Mouse (Mus musculus) embryonic facial prominence, embryonic 13.5 days (tissue): Measurements from ENCODE around the gene Apol8. TPM values are rescaled to one million over a fixed set of nuclear protein-coding genes. Genes with fewer than 3 reads are reported as not detected.

Experiments
- ATAC-seq: fragments of 200-750 bp; cut with Nextera tagmentation; 2 replicates; pipeline ENCODE4 v1.8.0; 2017; ENCODE audit warnings: low read depth; ENCODE audit not compliant: insufficient number of reproducible peaks, insufficient read depth, low FRiP score, low TSS enrichment
- H3K27ac ChIP-seq: fragments of 300-500 bp; sonication (generic); 2 replicates; pipeline ENCODE4 v1.5.1; 2015; ENCODE audit warnings: moderate library complexity, mild to moderate bottlenecking, inconsistent platforms
- H3K27me3 ChIP-seq: fragments of 300-500 bp; sonication (generic); 2 replicates; pipeline ENCODE4 v1.6.1; 2015; ENCODE audit warnings: mild to moderate bottlenecking, inconsistent platforms
- H3K36me3 ChIP-seq: fragments of 300-500 bp; sonication (generic); 2 replicates; pipeline ENCODE4 v1.6.1; 2015; ENCODE audit warnings: mild to moderate bottlenecking, inconsistent platforms
- H3K4me1 ChIP-seq: fragments of 300-500 bp; sonication (generic); 2 replicates; pipeline ENCODE4 v1.6.1; 2015; ENCODE audit warnings: inconsistent platforms
- H3K4me2 ChIP-seq: fragments of 300-500 bp; sonication (generic); 2 replicates; pipeline ENCODE4 v1.6.1; 2015; ENCODE audit warnings: moderate library complexity, mild to moderate bottlenecking, inconsistent platforms
- H3K4me3 ChIP-seq: fragments of 300-500 bp; sonication (generic); 2 replicates; pipeline ENCODE4 v1.5.1; 2015; ENCODE audit warnings: mild to moderate bottlenecking, inconsistent platforms
- H3K9ac ChIP-seq: fragments of 300-500 bp; sonication (generic); 2 replicates; pipeline ENCODE4 v1.6.1; 2015; ENCODE audit warnings: mild to moderate bottlenecking, inconsistent platforms
- H3K9me3 ChIP-seq: fragments of 300-500 bp; sonication (generic); 2 replicates; pipeline ENCODE4 v1.6.1; 2016; ENCODE audit warnings: inconsistent platforms
- WGBS: fragments of 180-500 bp; shearing (Covaris S2); methylation state at CpG from one replicate; pipeline ENCODE4 v1.1.7; 2015; ENCODE audit warnings: mixed read lengths; 5-methylcytosine and 5-hydroxymethylcytosine counted together
- polyA plus RNA-seq: library from polyadenylated mRNA; unstranded; fragments of >200 nt; fragmentation: Nextera tagmentation; extraction: Ambion mirVana; gene quantifications from 2 replicates; pipeline ENCODE4 v1.2.1, GENCODE M21; 2015

Apol8 gene
- polyA plus RNA-seq, 1 experiment from 2014 or later = 0.22 TPM

DNA sequence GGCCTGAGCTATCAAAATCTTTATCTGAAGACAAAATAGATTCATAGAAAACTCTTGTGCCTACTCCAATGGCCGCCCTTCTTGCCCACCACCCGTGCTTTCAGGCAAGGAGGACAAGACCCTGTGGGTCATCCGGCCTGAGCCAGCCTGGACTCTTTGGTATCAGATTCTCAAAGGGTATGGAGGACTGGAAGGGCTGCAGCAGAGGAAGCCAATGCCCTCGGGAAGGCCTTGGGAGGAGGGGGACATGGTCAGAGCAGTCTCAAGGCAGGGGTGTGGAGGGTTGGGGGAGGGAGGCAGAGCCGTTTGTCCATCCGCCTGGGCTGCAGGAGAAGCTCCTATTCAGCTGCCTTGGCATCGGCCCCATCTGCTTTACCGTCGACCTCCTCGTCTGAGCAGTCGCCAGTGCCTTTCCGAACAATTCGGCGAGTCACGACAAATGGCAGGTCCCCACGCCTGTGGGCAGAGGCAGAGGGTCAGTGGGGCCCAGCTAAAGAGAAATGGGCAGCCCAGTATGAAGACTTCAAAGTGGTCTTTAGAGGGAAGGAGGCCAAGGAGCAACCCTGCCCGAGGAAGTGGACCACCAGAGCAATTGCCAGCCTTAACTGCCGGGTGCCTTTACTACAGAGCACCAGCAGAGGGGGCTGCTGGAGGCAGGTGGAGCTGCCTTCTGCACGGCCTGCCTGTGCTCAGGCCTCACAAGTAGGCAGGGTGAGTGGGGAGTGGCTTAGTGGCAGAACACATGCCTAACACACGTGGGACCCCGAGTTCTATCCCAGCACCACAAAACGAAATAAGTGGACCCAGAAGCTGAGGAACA, 5.0 kb upstream of the Apol8 start:
- H3K9ac ChIP-seq = no peak overlapping the region
- no peak overlapping the region for H3K27ac ChIP-seq
- no peaks in the 10 kb centered on the region for H3K27me3 ChIP-seq
- H3K9me3 ChIP-seq = no peaks in the 10 kb centered on the region
- no peak for ATAC-seq
- 77% methylated on average over 22 of the region's 22 CpGs for WGBS
- H3K4me2 ChIP-seq = no peak overlapping the region
- H3K4me1 ChIP-seq = no peaks in the 10 kb centered on the region
- H3K36me3 ChIP-seq = peaks cover 70% of the 10 kb centered on the region
- H3K4me3 ChIP-seq = no peak overlapping the region

DNA sequence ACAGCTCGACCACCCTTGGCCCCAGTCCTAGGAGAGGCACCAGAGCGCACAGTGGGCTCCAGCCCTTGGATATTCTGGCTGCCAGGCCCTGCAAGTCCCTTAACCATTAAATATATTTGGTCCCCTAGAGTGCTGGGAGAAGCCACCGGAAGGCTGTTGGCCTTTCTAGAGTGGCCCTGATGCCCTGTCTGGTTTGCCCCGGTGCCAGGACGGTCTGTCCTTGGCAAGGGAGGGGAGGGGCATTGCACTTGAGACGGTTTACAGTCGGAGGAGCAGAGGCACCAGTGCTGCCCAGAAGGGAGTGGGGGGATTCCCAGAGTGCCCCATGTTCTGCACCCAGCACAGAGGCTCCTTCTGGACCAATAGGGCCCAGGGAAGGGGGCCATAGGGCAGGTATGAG, 4.3 kb upstream of the Apol8 start:
- no peaks in the 10 kb centered on the region for H3K4me1 ChIP-seq
- no peak overlapping the region for H3K9ac ChIP-seq
- H3K27ac ChIP-seq = no peak overlapping the region
- no peak overlapping the region for H3K4me3 ChIP-seq
- H3K4me2 ChIP-seq = no peak overlapping the region
- WGBS = 95% methylated on average over 7 of the region's 7 CpGs
- peaks cover 63% of the 10 kb centered on the region for H3K36me3 ChIP-seq
- no peaks in the 10 kb centered on the region for H3K9me3 ChIP-seq
- ATAC-seq = no peak
- no peaks in the 10 kb centered on the region for H3K27me3 ChIP-seq

DNA sequence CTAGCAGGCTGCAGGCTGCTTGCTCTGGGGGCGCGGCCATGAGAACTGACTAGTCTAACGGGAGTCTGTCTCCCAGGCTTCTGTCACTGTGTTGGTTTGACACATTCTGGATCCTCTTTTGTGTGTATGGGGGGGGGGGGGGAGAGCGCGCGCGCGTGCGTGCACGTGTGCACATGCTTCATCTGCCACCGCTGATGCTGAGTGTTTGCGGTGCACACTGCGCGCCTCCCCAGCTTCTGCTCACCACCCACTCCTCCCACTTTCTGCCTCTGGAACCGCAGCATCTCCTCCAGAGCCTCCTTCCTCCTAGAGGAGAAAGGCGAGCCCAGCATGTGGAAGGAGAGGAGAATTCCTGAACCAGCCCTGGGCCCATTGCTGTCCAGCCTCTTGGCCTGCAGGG, 3.2 kb upstream of the Apol8 start:
- 93% methylated on average over 16 of the region's 16 CpGs for whole genome bisulfite sequencing
- Histone ChIP-seq H3K27ac (no peak overlapping the region), H3K9ac (no peak overlapping the region), H3K4me1 (no peaks in the 10 kb centered on the region), H3K4me3 (no peak overlapping the region), H3K36me3 (peaks cover 53% of the 10 kb centered on the region), H3K9me3 (no peaks in the 10 kb centered on the region), H3K27me3 (no peaks in the 10 kb centered on the region), H3K4me2 (no peak overlapping the region)
- no peak for ATAC-seq

DNA sequence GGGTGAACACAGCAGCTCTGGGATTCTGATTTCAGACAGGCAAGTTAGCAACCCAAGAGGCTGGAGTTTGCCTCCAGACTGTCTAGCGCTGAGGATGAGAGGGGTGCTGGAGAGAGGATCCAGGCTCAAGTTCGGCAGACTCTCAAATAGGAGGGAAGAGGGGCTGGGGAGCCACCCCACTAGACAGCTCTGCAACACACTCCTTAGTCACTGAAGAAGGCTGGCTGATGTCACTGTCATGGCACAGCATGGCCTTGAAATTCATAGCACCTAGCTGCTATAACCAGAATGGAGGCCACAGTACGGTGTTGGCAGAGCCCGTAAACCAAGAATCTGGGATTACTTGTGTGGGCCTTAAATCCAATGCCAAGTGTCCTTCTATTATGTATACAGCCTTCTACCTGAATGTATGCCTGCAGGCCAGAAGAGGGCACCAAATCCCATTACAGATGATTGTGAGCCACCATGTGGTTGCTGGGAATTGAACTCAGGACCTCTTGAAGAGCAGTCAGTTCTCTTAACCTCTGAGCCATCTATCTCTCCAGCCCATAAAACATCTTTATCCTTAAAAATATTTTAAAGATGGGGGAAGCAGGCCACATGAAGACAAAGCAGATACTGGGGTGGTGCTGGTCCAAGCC, 903 bp upstream of the Apol8 start:
- Histone ChIP-seq H3K27ac (no peak overlapping the region), H3K4me2 (no peak overlapping the region), H3K27me3 (no peaks in the 10 kb centered on the region), H3K4me1 (no peaks in the 10 kb centered on the region), H3K4me3 (no peak overlapping the region), H3K9ac (no peak overlapping the region), H3K9me3 (no peaks in the 10 kb centered on the region), H3K36me3 (peaks cover 29% of the 10 kb centered on the region)
- no peak for ATAC-seq
- 76% methylated on average over 4 of the region's 4 CpGs for WGBS

DNA sequence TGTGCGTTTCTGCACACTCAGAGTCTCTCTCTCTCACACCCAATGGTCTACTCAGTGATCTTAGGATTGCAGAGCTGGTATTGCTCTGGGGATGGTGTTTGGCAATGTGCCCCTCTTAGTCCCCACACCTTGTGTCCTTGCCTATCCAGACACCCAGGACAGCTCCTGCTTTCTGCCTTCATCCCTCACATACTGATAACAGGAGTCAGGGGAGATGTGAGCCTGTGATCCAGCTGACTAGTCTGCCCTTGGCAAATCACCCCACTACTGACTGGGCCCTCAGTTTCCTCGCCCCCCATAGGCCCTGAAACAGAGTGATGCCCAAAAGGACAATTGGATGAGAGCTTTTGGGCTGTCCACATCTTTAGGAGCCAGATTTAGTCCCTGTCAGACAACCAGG, 722 bp downstream of the Apol8 start:
- H3K36me3 ChIP-seq = peaks cover 13% of the 10 kb centered on the region
- H3K9ac ChIP-seq = no peak overlapping the region
- no peaks in the 10 kb centered on the region for H3K27me3 ChIP-seq
- ATAC-seq = no peak
- no peaks in the 10 kb centered on the region for H3K4me1 ChIP-seq
- H3K4me3 ChIP-seq = no peak overlapping the region
- no peaks in the 10 kb centered on the region for H3K9me3 ChIP-seq
- no peak overlapping the region for H3K4me2 ChIP-seq
- WGBS = 60% methylated on average over 2 of the region's 2 CpGs
- no peak overlapping the region for H3K27ac ChIP-seq

DNA sequence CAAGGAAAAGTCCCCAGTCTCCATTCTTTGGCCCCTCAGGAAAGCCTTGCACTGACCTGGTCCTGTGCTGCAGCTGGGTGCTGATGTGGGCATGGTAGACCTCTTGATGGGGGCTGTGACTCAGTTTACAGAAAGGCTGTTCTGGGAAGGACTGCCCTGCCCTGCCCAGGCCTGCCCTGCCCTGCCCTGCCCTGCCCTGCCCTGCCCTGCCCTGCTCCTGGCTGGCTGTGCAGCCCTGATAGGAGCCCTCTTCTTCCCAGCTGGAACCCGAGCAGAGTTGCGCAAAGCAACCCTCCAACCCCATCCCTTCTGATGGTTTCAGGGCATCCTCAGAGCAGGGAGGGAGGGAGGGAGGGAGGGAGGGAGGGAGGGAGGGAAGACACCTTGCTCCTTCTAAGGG, 1.7 kb downstream of the Apol8 start:
- H3K4me3 ChIP-seq = no peak overlapping the region
- ATAC-seq = no peak
- no peaks in the 10 kb centered on the region for H3K4me1 ChIP-seq
- H3K4me2 ChIP-seq = no peak overlapping the region
- H3K27me3 ChIP-seq = no peaks in the 10 kb centered on the region
- H3K9me3 ChIP-seq = no peaks in the 10 kb centered on the region
- WGBS = 40% methylated on average over 2 of the region's 2 CpGs
- no peak overlapping the region for H3K27ac ChIP-seq
- H3K36me3 ChIP-seq = peaks cover 5% of the 10 kb centered on the region
- no peak overlapping the region for H3K9ac ChIP-seq

DNA sequence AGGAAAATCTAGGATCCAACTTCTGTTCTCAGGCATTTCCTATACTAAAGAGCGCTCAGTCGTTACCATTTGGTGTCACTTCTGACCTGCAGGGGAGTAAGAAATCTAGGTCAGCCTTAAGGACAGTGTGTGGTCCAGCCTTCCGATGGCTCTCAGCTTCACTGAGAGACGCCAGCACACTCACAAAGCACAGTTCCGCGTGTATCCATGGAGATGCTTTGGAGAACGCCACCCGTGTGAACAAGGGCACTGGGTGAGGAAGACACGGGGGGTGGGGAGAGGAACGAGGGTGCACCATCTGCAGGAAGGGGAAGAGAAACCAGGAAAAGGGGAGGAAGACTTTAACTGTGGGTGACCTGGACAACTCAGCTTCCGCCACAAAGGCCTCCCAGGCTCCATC, 4.4 kb downstream of the Apol8 start:
- 68% methylated on average over 11 of the region's 11 CpGs for WGBS
- no peak overlapping the region for H3K27ac ChIP-seq
- no peaks in the 10 kb centered on the region for H3K4me1 ChIP-seq
- ATAC-seq = no peak
- H3K27me3 ChIP-seq = no peaks in the 10 kb centered on the region
- H3K4me3 ChIP-seq = no peak overlapping the region
- H3K4me2 ChIP-seq = no peak overlapping the region
- no peaks in the 10 kb centered on the region for H3K36me3 ChIP-seq
- no peak overlapping the region for H3K9ac ChIP-seq
- no peaks in the 10 kb centered on the region for H3K9me3 ChIP-seq

DNA sequence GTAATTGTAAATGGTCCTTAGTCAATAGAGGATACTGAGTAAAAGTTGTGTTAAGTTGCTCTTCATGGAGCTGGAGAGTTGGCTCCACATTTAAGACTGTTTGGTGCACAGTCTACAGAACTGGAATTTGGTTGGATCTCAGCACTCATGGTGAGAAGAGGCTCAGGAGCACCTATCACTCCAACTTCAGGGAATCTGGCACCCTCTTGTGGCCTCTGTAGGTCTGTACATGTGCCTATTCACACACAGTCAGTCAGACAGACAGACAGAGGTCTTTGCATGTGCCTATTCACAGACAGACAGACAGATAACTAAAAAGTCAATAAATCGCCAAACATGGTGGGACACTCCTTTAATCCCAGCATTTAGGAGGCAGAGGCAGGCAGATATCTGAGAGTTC, 6.3 kb downstream of the Apol8 start:
- Histone ChIP-seq H3K4me3 (no peak overlapping the region), H3K27ac (no peak overlapping the region), H3K4me1 (no peaks in the 10 kb centered on the region), H3K9me3 (no peaks in the 10 kb centered on the region), H3K36me3 (no peaks in the 10 kb centered on the region), H3K9ac (no peak overlapping the region), H3K27me3 (no peaks in the 10 kb centered on the region), H3K4me2 (no peak overlapping the region)
- ATAC-seq = no peak
- WGBS = 34% methylated on average over 1 of the region's 1 CpGs

DNA sequence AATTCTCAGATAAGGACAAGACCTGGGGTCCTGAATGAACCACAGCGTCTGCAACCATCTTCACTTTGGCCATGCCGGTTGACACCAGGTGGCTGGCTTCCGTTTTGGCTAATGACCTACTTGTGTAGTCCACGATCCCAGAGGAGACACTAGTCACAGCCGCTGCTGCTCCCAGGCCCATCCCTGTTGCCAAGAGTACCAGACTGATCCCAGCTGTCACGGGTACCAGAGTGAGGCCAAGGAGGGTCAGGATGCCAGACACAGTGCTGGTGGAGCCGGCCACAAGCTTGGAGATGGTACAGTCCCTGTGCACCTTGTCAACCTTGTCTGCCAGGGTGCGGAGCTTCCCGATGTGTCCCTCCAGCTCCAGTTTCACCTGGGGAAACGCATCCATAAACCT, 7.1 kb downstream of the Apol8 start:
- H3K27ac ChIP-seq = no peak overlapping the region
- H3K9ac ChIP-seq = no peak overlapping the region
- no peaks in the 10 kb centered on the region for H3K4me1 ChIP-seq
- no peak for ATAC-seq
- no peak overlapping the region for H3K4me3 ChIP-seq
- no peaks in the 10 kb centered on the region for H3K27me3 ChIP-seq
- WGBS = 93% methylated on average over 10 of the region's 10 CpGs
- H3K4me2 ChIP-seq = no peak overlapping the region
- H3K9me3 ChIP-seq = no peaks in the 10 kb centered on the region
- no peaks in the 10 kb centered on the region for H3K36me3 ChIP-seq

DNA sequence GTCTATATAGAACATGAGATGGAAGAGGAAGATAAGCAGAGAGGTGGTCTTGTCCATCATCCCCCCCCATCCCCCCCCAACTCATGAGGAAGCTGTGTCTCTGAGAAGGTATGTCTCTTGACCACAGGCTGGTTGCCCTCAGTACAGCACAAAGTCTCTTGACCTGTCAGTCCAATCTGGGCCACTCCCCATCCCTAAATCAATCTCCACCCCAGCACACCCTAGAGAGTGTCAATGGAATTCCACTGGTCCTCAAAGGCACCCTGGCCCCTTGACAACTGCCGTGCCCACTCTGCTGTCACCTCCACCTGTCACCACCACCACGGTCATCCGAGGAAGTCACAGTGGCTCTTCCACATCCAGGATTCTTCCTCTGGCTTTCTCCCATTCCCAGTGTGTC, 8.4 kb downstream of the Apol8 start:
- Histone ChIP-seq H3K9ac (no peak overlapping the region), H3K27me3 (no peaks in the 10 kb centered on the region), H3K4me1 (no peaks in the 10 kb centered on the region), H3K36me3 (no peaks in the 10 kb centered on the region), H3K4me2 (no peak overlapping the region), H3K27ac (no peak overlapping the region), H3K9me3 (no peaks in the 10 kb centered on the region), H3K4me3 (no peak overlapping the region)
- WGBS = 94% methylated on average over 3 of the region's 3 CpGs
- ATAC-seq = no peak

DNA sequence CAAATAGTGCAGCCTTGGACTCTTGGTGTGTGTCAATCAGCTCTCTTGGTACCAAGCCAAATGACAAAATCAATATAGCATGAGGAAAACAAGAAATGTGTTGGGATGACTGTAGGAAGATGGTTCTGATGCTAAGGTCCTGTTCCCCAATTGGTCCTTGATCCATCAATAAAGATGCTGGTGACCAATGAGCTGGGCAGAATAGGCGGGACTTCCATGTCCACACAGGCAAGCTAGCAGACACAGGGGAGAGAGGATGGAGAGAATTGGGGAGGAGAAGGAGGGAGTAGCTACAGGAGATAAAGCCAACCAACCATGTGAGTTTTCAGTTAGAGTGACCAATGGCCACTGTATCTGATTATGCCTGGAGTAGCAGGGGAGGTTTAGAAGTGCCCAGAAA, 10.5 kb downstream of the Apol8 start:
- WGBS = 91% methylated on average over 1 of the region's 1 CpGs
- ATAC-seq = no peak
- no peaks in the 10 kb centered on the region for H3K27me3 ChIP-seq
- no peaks in the 10 kb centered on the region for H3K36me3 ChIP-seq
- H3K4me1 ChIP-seq = no peaks in the 10 kb centered on the region
- H3K27ac ChIP-seq = no peak overlapping the region
- H3K9me3 ChIP-seq = no peaks in the 10 kb centered on the region
- no peak overlapping the region for H3K9ac ChIP-seq
- no peak overlapping the region for H3K4me3 ChIP-seq
- H3K4me2 ChIP-seq = no peak overlapping the region

DNA sequence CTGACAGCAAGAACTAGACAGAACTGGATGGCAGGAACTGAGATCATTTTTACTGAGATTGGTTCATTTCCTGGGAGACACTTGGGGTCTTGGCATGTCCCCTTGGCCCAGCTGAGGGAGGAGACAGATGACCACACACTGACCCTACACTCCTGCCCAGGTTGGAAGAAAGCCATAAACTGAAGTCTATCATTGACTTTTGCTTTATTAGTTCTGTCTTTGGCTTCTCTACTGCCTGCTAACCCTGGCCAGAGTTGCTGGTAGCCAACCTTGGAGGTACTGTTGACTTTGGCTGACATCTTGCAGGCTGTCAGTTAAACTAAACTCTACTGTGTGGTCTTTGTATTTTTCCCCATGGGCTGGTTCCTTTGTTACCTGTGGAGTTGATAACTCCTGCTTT, 11.7 kb downstream of the Apol8 start:
- ATAC-seq = no peak

More for the DNA sequence above, 11.7 kb downstream of the Apol8 start:
- no peaks in the 10 kb centered on the region for H3K27me3 ChIP-seq
- H3K4me2 ChIP-seq = no peak overlapping the region
- H3K36me3 ChIP-seq = no peaks in the 10 kb centered on the region
- no peak overlapping the region for H3K9ac ChIP-seq
- no peak overlapping the region for H3K27ac ChIP-seq
- no peak overlapping the region for H3K4me3 ChIP-seq
- H3K9me3 ChIP-seq = no peaks in the 10 kb centered on the region
- H3K4me1 ChIP-seq = no peaks in the 10 kb centered on the region
